Mouse (Mus musculus): ENCODE results near the gene Castor2.

- TF ChIP-seq CTCF (IDR thresholded peaks at IDR 0.05; ENCODE audit: extremely low read depth, insufficient read depth, low read length), result no peak
- no peak for TF ChIP-seq POLR2A (IDR thresholded peaks at IDR 0.05; ENCODE audit: extremely low read depth, insufficient read depth, low read length)
Measured at GRCm38 (mm10) chr5:134073512-134074041, 25.9 kb upstream of the Castor2 start.
